Mouse (Mus musculus): ENCODE measurements around the gene Gm9999. TPM values are rescaled to one million over a fixed set of nuclear protein-coding genes. Genes with fewer than 3 reads are reported as not detected.

The Gm9999 gene
- polyA plus RNA-seq, 1 experiment = not detected

DNA sequence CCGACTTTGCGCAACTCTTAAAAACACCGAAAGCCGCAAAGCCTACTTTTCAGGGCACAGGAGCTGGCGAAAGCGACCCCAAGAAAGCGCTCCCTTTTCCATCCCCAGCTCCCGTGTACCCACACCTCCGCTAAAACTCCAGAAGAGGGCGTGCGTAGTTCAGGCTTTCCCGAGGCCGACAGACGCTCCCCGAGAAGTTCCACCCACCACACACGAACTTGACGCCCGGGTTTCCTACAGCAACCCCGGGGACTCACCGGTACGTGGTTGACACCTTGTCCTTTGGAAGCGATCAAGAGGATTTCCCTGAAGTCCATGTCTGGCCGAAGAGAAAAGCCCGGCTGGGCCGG lies 24.4 kb downstream of the Gm9999 start:
- peaks cover 70% of the 10 kb centered on the region for H3K4me1 ChIP-seq (ENCODE audit: control insufficient read depth)
- no peaks in the 10 kb centered on the region for H3K9me3 ChIP-seq (ENCODE audit: control insufficient read depth, low read length)

DNA sequence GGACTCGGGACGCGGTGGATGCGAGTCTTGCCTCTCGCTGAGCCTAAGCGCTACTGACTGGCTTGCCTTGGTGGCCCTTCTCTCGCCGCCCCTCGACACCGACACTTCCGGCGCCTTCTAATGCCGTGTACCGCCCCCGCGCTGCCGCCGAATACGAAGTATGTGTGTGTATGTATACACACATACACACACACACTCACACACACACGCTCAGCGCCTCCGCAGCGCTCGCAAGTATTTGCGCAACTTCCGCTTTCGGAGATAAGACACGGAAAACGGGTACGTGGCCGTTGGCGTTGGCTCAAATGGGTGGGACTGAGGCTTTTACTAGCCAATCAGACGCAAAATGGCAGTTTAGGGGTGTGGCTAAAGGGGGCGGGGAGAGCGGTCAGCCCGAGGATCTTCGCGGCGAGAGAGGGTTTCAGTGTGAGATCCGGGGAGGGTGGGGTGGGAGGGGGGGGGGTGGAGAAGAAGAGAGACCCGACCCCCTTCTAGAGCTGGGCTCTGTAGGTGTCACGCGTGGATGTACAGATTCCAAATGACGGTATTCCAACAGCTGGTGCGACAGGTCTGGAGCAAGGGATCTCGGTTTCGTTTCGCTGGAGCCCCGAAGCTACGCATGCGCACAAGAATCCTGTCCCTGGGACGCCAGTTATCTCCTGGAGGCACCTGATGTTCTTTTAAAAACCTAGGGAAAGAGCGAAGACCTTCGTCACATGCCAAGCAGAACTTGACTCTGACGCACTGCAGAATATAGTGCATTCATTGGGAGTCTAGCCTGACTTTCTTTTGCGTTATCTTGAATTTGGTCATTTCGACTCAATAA lies 25.0 kb downstream of the Gm9999 start, which contains the start of gene Spty2d1:
Gene Spty2d1, minus strand, starts transcription at position 244 of the 826 bp plus-strand sequence.
- no peaks in the 10 kb centered on the region for H3K27me3 ChIP-seq (ENCODE audit: control insufficient read depth)
- H3K9me3 ChIP-seq (ENCODE audit: control insufficient read depth, low read length) = no peaks in the 10 kb centered on the region
- peak within 1 kb of the TSS; percentile 64 for H3K4me3 ChIP-seq (replicated peaks)
- TF ChIP-seq GATA1 (IDR thresholded peaks at IDR 0.05; ENCODE audit: low read length) = peak; percentile 73
- peak; percentile 68 for TF ChIP-seq TAL1 (IDR thresholded peaks at IDR 0.05; ENCODE audit: low read length)
- H3K4me1 ChIP-seq (ENCODE audit: control insufficient read depth) = peaks cover 70% of the 10 kb centered on the region
- H3K36me3 ChIP-seq (ENCODE audit: control insufficient read depth) = peaks cover 13% of the 10 kb centered on the region

More for the DNA sequence above, 24.4 kb downstream of the Gm9999 start:
- peaks cover 15% of the 10 kb centered on the region for H3K36me3 ChIP-seq (ENCODE audit: control insufficient read depth)
- TF ChIP-seq GATA1 (IDR thresholded peaks at IDR 0.05; ENCODE audit: low read length) = no peak
- TF ChIP-seq TAL1 (IDR thresholded peaks at IDR 0.05; ENCODE audit: low read length) = no peak
- no peaks in the 10 kb centered on the region for H3K27me3 ChIP-seq (ENCODE audit: control insufficient read depth)
- H3K4me3 ChIP-seq (replicated peaks) = peak overlapping the region; percentile 64

DNA sequence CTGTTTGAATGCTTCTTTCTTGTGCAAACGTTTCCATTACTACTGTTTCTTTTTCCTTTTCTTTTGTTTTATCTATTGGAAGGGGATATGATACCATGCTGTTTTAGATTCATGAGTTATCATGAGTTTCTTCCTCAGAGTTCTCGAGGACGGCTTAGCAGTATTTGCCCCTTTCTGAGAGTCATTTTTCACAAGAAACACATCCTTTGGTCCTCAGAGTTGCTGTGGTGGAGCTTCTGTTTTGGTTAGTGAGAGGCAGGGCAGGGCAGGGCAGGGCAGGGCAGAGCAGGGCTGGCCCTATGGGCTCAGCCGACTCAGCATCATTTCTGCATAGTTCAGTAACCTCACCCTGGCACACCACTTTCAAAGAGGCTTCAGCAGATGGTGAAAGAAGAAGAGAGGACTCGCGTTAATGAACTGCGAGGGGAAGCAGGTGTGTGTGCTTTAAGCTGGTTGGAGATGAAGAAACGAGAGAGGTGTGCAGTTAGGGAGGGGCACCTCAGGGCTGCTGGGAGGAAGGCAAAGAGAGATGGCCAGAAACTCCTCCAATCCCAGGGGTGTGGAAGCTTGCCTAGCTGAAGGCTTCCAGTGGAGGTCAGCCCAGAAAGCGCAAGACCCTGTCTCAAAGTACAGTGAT lies 29.9 kb downstream of the Gm9999 start:
- Histone ChIP-seq H3K4me3 (replicated peaks) (peak overlapping the region; percentile 41), H3K9me3 (ENCODE audit: control insufficient read depth, low read length) (no peaks in the 10 kb centered on the region), H3K27me3 (ENCODE audit: control insufficient read depth) (no peaks in the 10 kb centered on the region), H3K36me3 (ENCODE audit: control insufficient read depth) (no peaks in the 10 kb centered on the region), H3K4me1 (ENCODE audit: control insufficient read depth) (peaks cover 63% of the 10 kb centered on the region)
- TF ChIP-seq GATA1 (IDR thresholded peaks at IDR 0.05; ENCODE audit: low read length) (no peak), TAL1 (IDR thresholded peaks at IDR 0.05; ENCODE audit: low read length) (no peak)

DNA sequence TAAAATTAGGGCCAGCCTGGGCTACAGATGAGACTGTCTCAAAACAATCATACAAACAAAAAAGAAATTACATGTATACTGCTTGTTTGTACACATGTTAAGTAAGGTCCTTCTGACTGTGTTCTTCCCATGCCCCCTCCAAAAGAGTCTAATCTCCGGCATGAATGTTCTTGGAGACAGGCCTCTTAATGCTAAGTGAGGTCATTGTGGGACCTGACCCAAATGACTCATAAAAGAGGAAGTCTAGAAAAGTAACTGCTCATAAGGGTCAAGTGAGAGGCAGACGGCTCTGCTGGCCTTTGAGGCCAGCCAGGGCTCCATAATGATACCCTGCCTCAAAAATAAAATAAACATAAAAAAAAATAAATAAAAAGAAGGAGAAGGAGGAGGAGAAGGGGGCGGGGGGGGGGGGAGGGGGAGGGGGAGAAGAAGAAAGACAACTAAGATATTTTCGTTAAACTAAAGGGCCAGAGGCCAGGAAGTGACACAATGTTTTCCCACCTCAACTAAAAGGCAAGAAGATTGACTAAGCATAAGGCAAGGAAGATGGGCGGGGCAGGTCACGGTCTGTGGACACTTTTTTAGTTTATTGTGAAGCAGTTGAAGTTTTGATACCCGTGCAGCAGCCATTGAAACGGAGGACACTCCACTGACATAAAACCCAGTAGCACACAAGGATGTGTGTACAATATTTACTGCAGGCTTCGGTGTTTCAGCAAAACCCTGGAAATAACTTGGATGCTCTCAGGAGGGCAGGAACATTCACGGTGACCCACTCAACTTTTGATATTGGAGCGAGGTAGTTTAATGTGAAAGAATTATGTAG lies 31.4 kb downstream of the Gm9999 start:
- no peaks in the 10 kb centered on the region for H3K9me3 ChIP-seq (ENCODE audit: control insufficient read depth, low read length)
- H3K36me3 ChIP-seq (ENCODE audit: control insufficient read depth) = no peaks in the 10 kb centered on the region
- no peak for TF ChIP-seq GATA1 (IDR thresholded peaks at IDR 0.05; ENCODE audit: low read length)
- TF ChIP-seq TAL1 (IDR thresholded peaks at IDR 0.05; ENCODE audit: low read length) = no peak
- peaks cover 52% of the 10 kb centered on the region for H3K4me1 ChIP-seq (ENCODE audit: control insufficient read depth)
- H3K4me3 ChIP-seq (replicated peaks) = peak overlapping the region; percentile 45
- no peaks in the 10 kb centered on the region for H3K27me3 ChIP-seq (ENCODE audit: control insufficient read depth)

DNA sequence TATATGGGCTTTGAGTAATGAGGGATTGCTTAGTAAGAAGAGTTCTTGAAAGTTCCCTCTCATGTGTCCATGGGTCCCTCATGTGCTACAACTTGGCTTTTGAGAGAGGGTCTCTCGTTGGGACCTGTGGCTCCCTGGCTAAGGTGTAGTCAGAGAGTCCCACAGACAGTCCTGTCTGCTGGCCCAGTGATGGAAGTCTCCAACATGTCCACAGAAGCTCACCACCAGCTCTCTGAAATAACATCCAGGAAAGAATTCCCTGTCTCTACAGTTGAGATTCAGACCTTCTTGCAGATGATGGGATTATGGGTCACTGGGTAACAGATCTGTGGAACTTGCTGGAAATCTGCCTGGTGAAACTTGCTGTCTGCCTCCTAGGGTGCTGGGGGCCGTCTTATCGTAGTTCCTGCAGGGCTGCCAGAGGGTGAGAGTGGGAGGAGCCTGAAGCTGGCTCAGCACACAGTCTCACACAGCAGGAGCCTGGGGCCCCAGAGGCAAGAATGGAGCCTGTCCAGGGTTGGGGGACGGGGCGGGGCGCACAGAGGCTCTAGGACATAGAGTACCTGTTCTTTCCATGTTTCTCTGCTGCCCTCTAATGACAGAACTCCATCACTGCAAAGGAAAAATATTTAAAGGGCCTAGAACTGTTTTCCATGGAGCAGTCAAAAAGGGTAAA lies 32.1 kb downstream of the Gm9999 start:
- no peaks in the 10 kb centered on the region; the same call in 1 of the 2 replicates for H3K27me3 ChIP-seq (ENCODE audit: control insufficient read depth)
- peaks cover 45% of the 10 kb centered on the region for H3K4me1 ChIP-seq (ENCODE audit: control insufficient read depth)
- H3K4me3 ChIP-seq (replicated peaks) = peak overlapping the region; percentile 45
- no peaks in the 10 kb centered on the region for H3K9me3 ChIP-seq (ENCODE audit: control insufficient read depth, low read length)
- TF ChIP-seq TAL1 (IDR thresholded peaks at IDR 0.05; ENCODE audit: low read length) (peak; percentile 53), GATA1 (IDR thresholded peaks at IDR 0.05; ENCODE audit: low read length) (peak; percentile 47)
- no peaks in the 10 kb centered on the region for H3K36me3 ChIP-seq (ENCODE audit: control insufficient read depth)

GRCm38 (mm10) chr7:47016602-47017001 lies 33.2 kb downstream of the Gm9999 start:
- no peaks in the 10 kb centered on the region for H3K36me3 ChIP-seq (ENCODE audit: control insufficient read depth)
- H3K27me3 ChIP-seq (ENCODE audit: control insufficient read depth) = peaks cover 2% of the 10 kb centered on the region; the same call in 1 of the 2 replicates
- H3K4me1 ChIP-seq (ENCODE audit: control insufficient read depth) = peaks cover 47% of the 10 kb centered on the region
- H3K9me3 ChIP-seq (ENCODE audit: control insufficient read depth, low read length) = no peaks in the 10 kb centered on the region
- no peak overlapping the region for H3K4me3 ChIP-seq (replicated peaks)
- TF ChIP-seq TAL1 (IDR thresholded peaks at IDR 0.05; ENCODE audit: low read length) (no peak), GATA1 (IDR thresholded peaks at IDR 0.05; ENCODE audit: low read length) (no peak)

DNA sequence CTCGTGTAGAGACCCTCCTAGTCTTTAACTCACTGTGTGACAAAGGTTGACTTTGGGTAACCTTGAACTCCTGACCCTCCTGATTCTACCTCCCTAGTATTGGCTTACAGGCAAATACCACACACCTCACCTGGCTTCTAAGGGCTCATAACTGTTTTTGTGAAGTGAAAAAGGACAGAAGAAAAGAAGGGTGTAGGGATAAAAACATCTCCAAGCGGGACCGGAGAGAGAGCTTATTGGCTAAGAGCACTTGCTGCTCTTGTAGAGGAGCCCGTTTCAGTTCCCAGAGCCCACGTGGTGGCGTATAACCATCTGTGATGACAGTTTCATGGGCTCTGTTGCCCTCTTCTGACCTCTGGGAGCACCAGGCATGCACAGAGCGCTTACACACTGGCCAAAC lies 33.8 kb downstream of the Gm9999 start:
- TF ChIP-seq GATA1 (IDR thresholded peaks at IDR 0.05; ENCODE audit: low read length) (no peak), TAL1 (IDR thresholded peaks at IDR 0.05; ENCODE audit: low read length) (no peak)
- no peaks in the 10 kb centered on the region for H3K9me3 ChIP-seq (ENCODE audit: control insufficient read depth, low read length)
- no peak overlapping the region for H3K4me3 ChIP-seq (replicated peaks)
- peaks cover 2% of the 10 kb centered on the region; the same call in 1 of the 2 replicates for H3K27me3 ChIP-seq (ENCODE audit: control insufficient read depth)
- H3K4me1 ChIP-seq (ENCODE audit: control insufficient read depth) = peaks cover 47% of the 10 kb centered on the region
- H3K36me3 ChIP-seq (ENCODE audit: control insufficient read depth) = no peaks in the 10 kb centered on the region

DNA sequence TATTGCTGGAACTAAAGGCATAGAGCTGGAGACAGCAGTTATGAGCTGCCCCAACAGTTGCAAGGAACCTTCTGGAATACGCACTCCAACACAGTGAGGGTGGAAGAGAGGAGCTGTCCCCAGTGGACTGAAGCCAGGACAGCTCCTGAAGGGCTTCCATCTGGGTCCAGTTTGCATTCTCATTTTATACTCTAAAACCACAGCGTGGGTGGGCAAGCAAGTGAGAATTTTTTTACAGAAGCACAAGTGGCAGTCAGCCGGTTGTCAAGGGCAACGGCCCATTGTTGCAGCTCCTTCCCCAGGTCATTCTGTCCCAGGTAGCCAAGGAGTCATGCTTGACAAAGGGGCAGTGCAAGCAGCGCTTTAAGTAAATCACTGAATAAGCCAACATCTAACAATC lies 36.3 kb downstream of the Gm9999 start:
- H3K9me3 ChIP-seq (ENCODE audit: control insufficient read depth, low read length) = no peaks in the 10 kb centered on the region

More for the DNA sequence above, 36.3 kb downstream of the Gm9999 start:
- no peak for TF ChIP-seq GATA1 (IDR thresholded peaks at IDR 0.05; ENCODE audit: low read length)
- no peak for TF ChIP-seq TAL1 (IDR thresholded peaks at IDR 0.05; ENCODE audit: low read length)
- H3K27me3 ChIP-seq (ENCODE audit: control insufficient read depth) = peaks cover 5% of the 10 kb centered on the region
- H3K36me3 ChIP-seq (ENCODE audit: control insufficient read depth) = no peaks in the 10 kb centered on the region
- peaks cover 23% of the 10 kb centered on the region for H3K4me1 ChIP-seq (ENCODE audit: control insufficient read depth)
- H3K4me3 ChIP-seq (replicated peaks) = no peak overlapping the region
